11 mouse cellular contexts compared by ENCODE assay signal in the genomic region with DNA sequence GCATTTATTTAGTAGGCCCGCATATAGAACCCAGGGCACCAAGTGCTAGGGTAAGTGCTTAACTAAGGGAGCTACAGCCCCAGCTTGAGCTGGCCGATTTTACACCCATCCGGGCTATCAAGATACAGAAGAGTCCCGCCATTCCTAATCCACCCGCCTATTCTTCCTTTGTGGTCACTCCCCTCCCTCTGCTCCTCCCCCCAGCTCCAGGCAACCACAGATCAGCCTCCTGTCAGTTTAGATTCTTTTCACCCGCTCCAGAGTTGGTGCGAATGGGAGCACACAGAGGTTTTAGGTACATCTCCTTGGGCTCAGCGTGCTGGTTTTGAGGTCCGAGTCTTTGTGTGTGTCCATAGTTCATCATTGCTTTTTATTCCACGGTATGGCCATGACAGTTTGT. TPM values are rescaled to one million over a fixed set of nuclear protein-coding genes. Genes with fewer than 3 reads are reported as not detected.
DNase-seq lines count a peak whose midpoint lies in the region; ATAC-seq and TF ChIP-seq lines count a peak whose summit lies in the region.
"Had no signal": no experiment of that assay in that cellular context is flagged by ENCODE, and none has a peak within 500 bp of the region (broad histone marks: within the 10 kb centered on the region; RNA-seq: fewer than 3 reads in every experiment).

No protein-coding gene starts in this region.

- H3K4me2 ChIP-seq in liver, postnatal 0 days (ENCODE audit: low read depth, low read length), result no peak overlapping the region
- H3K4me2 ChIP-seq in embryonic facial prominence, embryonic 14.5 days (ENCODE audit: low read depth, low read length), result peak overlapping the region; percentile 18; the same call in 1 of the 2 replicates
- H3K4me2 ChIP-seq in limb, embryonic 11.5 days (ENCODE audit: low read depth, severe bottlenecking), result no peak overlapping the region

- H3K4me3 ChIP-seq in liver, postnatal 0 days (ENCODE audit: low read depth, low read length), result no peak overlapping the region
- H3K4me3 ChIP-seq in embryonic facial prominence, embryonic 14.5 days (ENCODE audit: low read depth, low read length), result no peak overlapping the region
- no peak overlapping the region for H3K4me3 ChIP-seq in limb, embryonic 11.5 days (ENCODE audit: low read depth, low read length)

- H3K9ac ChIP-seq in liver, postnatal 0 days (replicated peaks), result no peak overlapping the region
- H3K9ac ChIP-seq in embryonic facial prominence, embryonic 14.5 days (ENCODE audit: low read depth, low read length), result no peak overlapping the region
- H3K9ac ChIP-seq in limb, embryonic 11.5 days (ENCODE audit: low read length), result no peak overlapping the region

- peaks cover 23% of the 10 kb centered on the region for H3K27me3 ChIP-seq in liver, postnatal 0 days (ENCODE audit: insufficient read depth, low read length)
- peaks cover 22% of the 10 kb centered on the region for H3K27me3 ChIP-seq in embryonic facial prominence, embryonic 14.5 days (replicated peaks; ENCODE audit: control insufficient read depth, insufficient read depth, low read length)
- H3K27me3 ChIP-seq in limb, embryonic 11.5 days (ENCODE audit: control insufficient read depth, insufficient read depth, low read length), result peaks cover 38% of the 10 kb centered on the region

- peak; percentile 23 for DNase-seq in liver
- DNase-seq in liver, postnatal 0 days, result no peak
- DNase-seq in embryonic facial prominence, embryonic 14.5 days (ENCODE audit: low spot score), result peak; percentile 76
- peak; percentile 27 for DNase-seq in limb, embryonic 11.5 days (ENCODE audit: low spot score)
- DNase-seq in retina, postnatal 7 days (ENCODE audit: low read depth, low spot score), result peak; percentile 51
- DNase-seq in gastrocnemius, adult 18-20 months (ENCODE audit: low spot score), result no peak
- no peak for DNase-seq in spleen, postnatal 10 days (ENCODE audit: low spot score in 2 of 2)
- DNase-seq in yolk sac, embryonic 10.5 days (ENCODE audit: low spot score), result no peak
- DNase-seq: cerebellum, postnatal 25 days; thymus, adult 2 months had no signal

- WGBS in liver, postnatal 0 days (ENCODE audit: insufficient replicate concordance), result 12% methylated on average over 10 of the region's 10 CpGs
- WGBS in embryonic facial prominence, embryonic 14.5 days, result 8% methylated on average over 10 of the region's 10 CpGs
- 10% methylated on average over 10 of the region's 10 CpGs for WGBS in limb, embryonic 11.5 days

- no peak for ATAC-seq in liver, postnatal 0 days
- ATAC-seq in embryonic facial prominence, embryonic 14.5 days (ENCODE audit: low read depth), result peak; percentile 53
- no peak for ATAC-seq in limb, embryonic 11.5 days (ENCODE audit: insufficient number of reproducible peaks, low FRiP score, low TSS enrichment, low read depth)

- no peaks in the 10 kb centered on the region for H3K9me3 ChIP-seq in liver, postnatal 0 days (ENCODE audit: low read length)
- H3K9me3 ChIP-seq in embryonic facial prominence, embryonic 14.5 days (ENCODE audit: control insufficient read depth, low read length), result no peaks in the 10 kb centered on the region
- H3K9me3 ChIP-seq in limb, embryonic 11.5 days (ENCODE audit: control insufficient read depth, low read length), result no peaks in the 10 kb centered on the region

- H3K36me3 ChIP-seq in liver, postnatal 0 days (replicated peaks; ENCODE audit: insufficient read depth, low read length), result no peaks in the 10 kb centered on the region
- H3K36me3 ChIP-seq in embryonic facial prominence, embryonic 14.5 days (ENCODE audit: control insufficient read depth, insufficient read depth, low read length), result no peaks in the 10 kb centered on the region
- no peaks in the 10 kb centered on the region for H3K36me3 ChIP-seq in limb, embryonic 11.5 days (ENCODE audit: control insufficient read depth, insufficient read depth, low read length)

- no peak overlapping the region for H3K27ac ChIP-seq in liver, postnatal 0 days (ENCODE audit: low read depth)
- H3K27ac ChIP-seq in embryonic facial prominence, embryonic 14.5 days (replicated peaks; ENCODE audit: low read depth, low read length), result no peak overlapping the region
- no peak overlapping the region for H3K27ac ChIP-seq in limb, embryonic 11.5 days (replicated peaks; ENCODE audit: low read depth, low read length)

- H3K4me1 ChIP-seq in liver, postnatal 0 days (ENCODE audit: insufficient read depth), result peaks cover 7% of the 10 kb centered on the region
- H3K4me1 ChIP-seq in embryonic facial prominence, embryonic 14.5 days (ENCODE audit: control insufficient read depth, insufficient read depth, low read length), result peaks cover 4% of the 10 kb centered on the region; the same call in 1 of the 2 replicates
- H3K4me1 ChIP-seq in limb, embryonic 11.5 days (ENCODE audit: control insufficient read depth, insufficient read depth, low read length), result peaks cover 10% of the 10 kb centered on the region

- TF ChIP-seq CTCF in liver, postnatal 0 days (IDR thresholded peaks at IDR 0.05; ENCODE audit: low read depth), result no peak

- TF ChIP-seq EP300 in liver, postnatal 0 days (IDR thresholded peaks at IDR 0.05; ENCODE audit: low read depth), result no peak

RNA-seq across cellular contexts. Expression of gene Lactbl1, which starts 16.5 kb away (rescaled TPM):
- polyA plus RNA-seq in liver, postnatal 0 days (2015; fragmentation: Nextera tagmentation; extraction: Ambion mirVana), result not detected in 2 replicates
- polyA plus RNA-seq in embryonic facial prominence, embryonic 14.5 days (2014; fragmentation: Nextera tagmentation; extraction: Ambion mirVana), result not detected in 2 replicates
- polyA plus RNA-seq in limb, embryonic 11.5 days (2014; fragmentation: Nextera tagmentation; extraction: Ambion mirVana), result not detected in 2 replicates
- not detected for total RNA-seq in gastrocnemius, adult 18-20 months (2021)
- total RNA-seq: monocyte, adult 5-6 weeks had no signal

RNA-seq across cellular contexts. Expression of gene Tex46, which starts 28.7 kb away (rescaled TPM):
- polyA plus RNA-seq in liver, postnatal 0 days (2015; fragmentation: Nextera tagmentation; extraction: Ambion mirVana), result not detected in 2 replicates
- polyA plus RNA-seq in embryonic facial prominence, embryonic 14.5 days (2014; fragmentation: Nextera tagmentation; extraction: Ambion mirVana), result not detected in 2 replicates
- not detected in 2 replicates for polyA plus RNA-seq in limb, embryonic 11.5 days (2014; fragmentation: Nextera tagmentation; extraction: Ambion mirVana)
- total RNA-seq in gastrocnemius, adult 18-20 months (2021), result not detected
- total RNA-seq: monocyte, adult 5-6 weeks had no signal
- polyA plus RNA-seq: thymus, adult 2 months had no signal

RNA-seq across cellular contexts. Expression of gene Kdm1a, which starts 36.4 kb away (rescaled TPM):
- polyA plus RNA-seq in liver, postnatal 0 days (2015; fragmentation: Nextera tagmentation; extraction: Ambion mirVana), result 6.3 and 6.8 TPM in 2 replicates
- 48.6 and 54.1 TPM in 2 replicates for polyA plus RNA-seq in embryonic facial prominence, embryonic 14.5 days (2014; fragmentation: Nextera tagmentation; extraction: Ambion mirVana)
- polyA plus RNA-seq in limb, embryonic 11.5 days (2014; fragmentation: Nextera tagmentation; extraction: Ambion mirVana), result 75.3 and 82.3 TPM in 2 replicates
- total RNA-seq in gastrocnemius, adult 18-20 months (2021), result 10 to 100 TPM; 17.9 TPM

Comparison
In these comparisons a context has a peak if more than half of its experiments do, and no peak if none do; other contexts are left out.
1. DNase-seq: peak in liver (single experiment), embryonic facial prominence, embryonic 14.5 days (single experiment), limb, embryonic 11.5 days (single experiment) and retina, postnatal 7 days (single experiment); none in liver, postnatal 0 days (single experiment), gastrocnemius, adult 18-20 months (single experiment), spleen, postnatal 10 days (0 of 2) and yolk sac, embryonic 10.5 days (single experiment).